Mouse (Mus musculus) E14TG2a.4 (cell line): ENCODE data around the gene Nfib.

Source experiments
- CTCF ChIP-seq: conservative IDR thresholded peaks from 2 replicates; pipeline ENCODE4 v1.5.1; 2014; ENCODE audit warnings: low read length
- NANOG ChIP-seq: IDR thresholded peaks from 2 replicates; pipeline ENCODE4 v1.6.1; 2014; ENCODE audit warnings: borderline replicate concordance, low read length, mixed read lengths

DNA sequence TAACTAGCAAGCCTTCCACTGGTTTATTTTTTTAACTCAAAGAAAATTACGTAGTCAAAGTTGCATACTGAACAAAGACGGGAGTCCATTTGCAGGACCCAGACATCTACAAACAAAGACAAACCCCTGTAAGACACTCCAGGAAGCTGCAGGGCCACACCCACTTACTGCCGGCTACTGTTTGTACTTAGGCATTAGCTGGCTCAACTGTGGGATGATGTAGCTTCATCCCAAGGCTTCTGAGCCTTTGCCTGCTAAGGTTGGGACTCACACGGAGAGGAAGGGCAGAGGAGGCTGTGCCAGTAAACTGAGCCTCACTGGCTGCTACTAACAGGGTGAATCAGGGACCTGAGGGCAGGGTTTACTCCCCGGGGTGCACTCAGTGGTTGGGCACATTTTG, 305.0 kb downstream of the Nfib start:
- no peak for TF ChIP-seq CTCF
- TF ChIP-seq NANOG = no peak; the same call in 1 of the 2 replicates
